In genomic region chr3:39571444-39572237, GRCm38 (mm10) we compare ENCODE assay signal across 28 mouse cellular contexts.
A peak's percentile ranks its signal among the peaks of the same experiment; 100 is the strongest.
DNase-seq lines count a peak whose midpoint lies in the region; ATAC-seq and TF ChIP-seq lines count a peak whose summit lies in the region.
"Had no signal": no experiment of that assay in that cellular context is flagged by ENCODE, and none has a peak within 500 bp of the region (broad histone marks: within the 10 kb centered on the region; RNA-seq: fewer than 3 reads in every experiment).

No protein-coding gene starts in this region.

- no peaks in the 10 kb centered on the region for H3K9me3 ChIP-seq in forebrain, embryonic 10.5 days
- no peaks in the 10 kb centered on the region for H3K9me3 ChIP-seq in forebrain, embryonic 15.5 days
- no peaks in the 10 kb centered on the region for H3K9me3 ChIP-seq in embryonic facial prominence, embryonic 12.5 days
- no peaks in the 10 kb centered on the region for H3K9me3 ChIP-seq in limb, embryonic 15.5 days
- H3K9me3 ChIP-seq in intestine, postnatal 0 days (ENCODE audit: control insufficient read depth) = no peaks in the 10 kb centered on the region
- H3K9me3 ChIP-seq: heart, embryonic 13.5 days; hindbrain, embryonic 13.5 days; midbrain, embryonic 13.5 days had no signal

- no peak for DNase-seq in forebrain, embryonic 10.5 days (ENCODE audit: extremely low spot score, low spot score)
- DNase-seq in hindlimb bud, embryonic 11.5 days (ENCODE audit: extremely low spot score, low read depth, low spot score) = peak; percentile 22
- DNase-seq in lung, adult 18-20 months = no peak
- no peak for DNase-seq in lung, postnatal 14 days
- DNase-seq: adrenal gland, postnatal 36 days; cerebellum, adult 11-12 months; cerebellum, postnatal 10 days; forebrain, postnatal 0 days; gastrocnemius, postnatal 25 days; heart, adult 2 months; heart, postnatal 14 days; kidney, adult 8-10 months; kidney, postnatal 36 days; layer of hippocampus, postnatal 36 days; liver, postnatal 0 days; lung, postnatal 10 days; right cerebral cortex, postnatal 14 days; thymus, postnatal 25 days had no signal

- H3K4me1 ChIP-seq in forebrain, embryonic 10.5 days = peaks cover 4% of the 10 kb centered on the region
- no peaks in the 10 kb centered on the region for H3K4me1 ChIP-seq in forebrain, embryonic 15.5 days
- peaks cover 8% of the 10 kb centered on the region; the same call in 1 of the 2 replicates for H3K4me1 ChIP-seq in embryonic facial prominence, embryonic 12.5 days
- H3K4me1 ChIP-seq in limb, embryonic 15.5 days = peaks cover 6% of the 10 kb centered on the region
- no peaks in the 10 kb centered on the region for H3K4me1 ChIP-seq in intestine, postnatal 0 days (replicated peaks; ENCODE audit: control insufficient read depth, insufficient read depth, low read length)
- H3K4me1 ChIP-seq: heart, embryonic 13.5 days; hindbrain, embryonic 13.5 days; midbrain, embryonic 13.5 days had no signal

- no peaks in the 10 kb centered on the region for H3K27me3 ChIP-seq in forebrain, embryonic 10.5 days (ENCODE audit: poor library complexity, severe bottlenecking)
- no peaks in the 10 kb centered on the region for H3K27me3 ChIP-seq in forebrain, embryonic 15.5 days
- no peaks in the 10 kb centered on the region for H3K27me3 ChIP-seq in embryonic facial prominence, embryonic 12.5 days
- H3K27me3 ChIP-seq in limb, embryonic 15.5 days = no peaks in the 10 kb centered on the region
- no peaks in the 10 kb centered on the region for H3K27me3 ChIP-seq in intestine, postnatal 0 days (replicated peaks; ENCODE audit: control insufficient read depth, insufficient read depth, low read length)
- H3K27me3 ChIP-seq: heart, embryonic 13.5 days; hindbrain, embryonic 13.5 days; midbrain, embryonic 13.5 days had no signal

- no peak overlapping the region for H3K4me2 ChIP-seq in forebrain, embryonic 15.5 days (replicated peaks)
- H3K4me2 ChIP-seq in embryonic facial prominence, embryonic 12.5 days (replicated peaks) = no peak overlapping the region
- H3K4me2 ChIP-seq in limb, embryonic 15.5 days = no peak overlapping the region
- no peak overlapping the region for H3K4me2 ChIP-seq in intestine, postnatal 0 days (replicated peaks; ENCODE audit: low read depth)
- H3K4me2 ChIP-seq: heart, embryonic 13.5 days; hindbrain, embryonic 13.5 days; liver, embryonic 11.5 days; midbrain, embryonic 13.5 days had no signal

- peak overlapping the region; percentile 1; the same call in 1 of the 2 replicates for H3K27ac ChIP-seq in forebrain, embryonic 10.5 days
- no peak overlapping the region for H3K27ac ChIP-seq in forebrain, embryonic 15.5 days (replicated peaks)
- peak overlapping the region; percentile 61; the same call in 1 of the 2 replicates for H3K27ac ChIP-seq in embryonic facial prominence, embryonic 12.5 days
- peak overlapping the region; percentile 47 for H3K27ac ChIP-seq in limb, embryonic 15.5 days
- H3K27ac ChIP-seq in intestine, postnatal 0 days (ENCODE audit: low read depth, low read length) = no peak overlapping the region
- H3K27ac ChIP-seq: heart, adult 2 months; heart, embryonic 13.5 days; hindbrain, embryonic 13.5 days; midbrain, embryonic 13.5 days had no signal

- ATAC-seq in forebrain, embryonic 15.5 days (replicated peaks) = no peak
- no peak for ATAC-seq in embryonic facial prominence, embryonic 12.5 days (ENCODE audit: insufficient number of reproducible peaks, insufficient read depth, low FRiP score, low TSS enrichment)
- ATAC-seq in limb, embryonic 15.5 days (ENCODE audit: insufficient number of reproducible peaks, low FRiP score, low TSS enrichment, low read depth) = no peak
- ATAC-seq in intestine, postnatal 0 days = no peak
- ATAC-seq: CD4-positive, CD25-positive, alpha-beta regulatory T cell, adult 4 months; forebrain, postnatal 0 days; inflammation-experienced regulatory T-cells, adult 6 months; liver, postnatal 0 days; midbrain, embryonic 13.5 days had no signal

- H3K9ac ChIP-seq in forebrain, embryonic 15.5 days (replicated peaks) = no peak overlapping the region
- no peak overlapping the region for H3K9ac ChIP-seq in embryonic facial prominence, embryonic 12.5 days
- no peak overlapping the region for H3K9ac ChIP-seq in limb, embryonic 15.5 days
- no peak overlapping the region for H3K9ac ChIP-seq in intestine, postnatal 0 days (ENCODE audit: low read depth, low read length)
- H3K9ac ChIP-seq: forebrain, postnatal 0 days; heart, embryonic 13.5 days; hindbrain, embryonic 13.5 days; liver, postnatal 0 days; midbrain, embryonic 13.5 days had no signal

- 69% methylated on average over 5 of the region's 5 CpGs for WGBS in forebrain, embryonic 10.5 days
- WGBS in forebrain, embryonic 15.5 days = 84% methylated on average over 5 of the region's 5 CpGs
- 35% methylated on average over 5 of the region's 5 CpGs for WGBS in embryonic facial prominence, embryonic 12.5 days
- WGBS in limb, embryonic 15.5 days = 38% methylated on average over 5 of the region's 5 CpGs
- WGBS in intestine, postnatal 0 days = 82% methylated on average over 5 of the region's 5 CpGs

- no peak for TF ChIP-seq CTCF in intestine, postnatal 0 days (IDR thresholded peaks at IDR 0.05; ENCODE audit: low read depth)

- H3K36me3 ChIP-seq in forebrain, embryonic 10.5 days (replicated peaks) = no peaks in the 10 kb centered on the region
- H3K36me3 ChIP-seq in forebrain, embryonic 15.5 days = no peaks in the 10 kb centered on the region
- no peaks in the 10 kb centered on the region for H3K36me3 ChIP-seq in embryonic facial prominence, embryonic 12.5 days
- H3K36me3 ChIP-seq in limb, embryonic 15.5 days = no peaks in the 10 kb centered on the region
- no peaks in the 10 kb centered on the region for H3K36me3 ChIP-seq in intestine, postnatal 0 days (ENCODE audit: control insufficient read depth, insufficient read depth)
- H3K36me3 ChIP-seq: heart, embryonic 13.5 days; hindbrain, embryonic 13.5 days; midbrain, embryonic 13.5 days had no signal

- H3K4me3 ChIP-seq in forebrain, embryonic 10.5 days = no peak overlapping the region
- H3K4me3 ChIP-seq in forebrain, embryonic 15.5 days = no peak overlapping the region
- no peak overlapping the region for H3K4me3 ChIP-seq in embryonic facial prominence, embryonic 12.5 days
- H3K4me3 ChIP-seq in limb, embryonic 15.5 days = no peak overlapping the region
- no peak overlapping the region for H3K4me3 ChIP-seq in intestine, postnatal 0 days (ENCODE audit: low read depth, low read length)
- H3K4me3 ChIP-seq: heart, adult 2 months; heart, embryonic 13.5 days; hindbrain, embryonic 13.5 days; midbrain, embryonic 13.5 days had no signal

Comparison
In these comparisons a context has a peak if more than half of its experiments do, and no peak if none do; other contexts are left out.
1. H3K27ac ChIP-seq: peak in forebrain, embryonic 10.5 days (single experiment), embryonic facial prominence, embryonic 12.5 days (single experiment) and limb, embryonic 15.5 days (single experiment); none in forebrain, embryonic 15.5 days (single experiment) and intestine, postnatal 0 days (single experiment).